ENCODE assay signal across 8 mouse cellular contexts in genomic region chr19:32387403-32388190, GRCm38 (mm10). TPM values are rescaled to one million over a fixed set of nuclear protein-coding genes. Genes with fewer than 3 reads are reported as not detected.
DNase-seq lines count a peak whose midpoint lies in the region; ATAC-seq and TF ChIP-seq lines count a peak whose summit lies in the region.

No protein-coding gene starts in this region.

- H3K4me3 ChIP-seq in forebrain, embryonic 12.5 days (replicated peaks) = peak overlapping the region; percentile 76
- H3K4me3 ChIP-seq in lung, embryonic 14.5 days (ENCODE audit: low read depth, low read length) = peak overlapping the region; percentile 81

- intact Hi-C loops in heart, postnatal 14 days (cut with DNase I) = loop anchor here (2.0 to 5.0 kb wide), 8 partner anchors 41 to 355 kb away; partner anchors contain the start of gene Asah2

- no peaks in the 10 kb centered on the region for H3K9me3 ChIP-seq in forebrain, embryonic 12.5 days
- H3K9me3 ChIP-seq in lung, embryonic 14.5 days (ENCODE audit: low read depth, low read length) = no peaks in the 10 kb centered on the region

- peak overlapping the region; percentile 93 for H3K27ac ChIP-seq in forebrain, embryonic 12.5 days
- H3K27ac ChIP-seq in lung, embryonic 14.5 days (ENCODE audit: low read depth) = peak overlapping the region; percentile 88

- peak; percentile 46 for TF ChIP-seq CTCF in lung, embryonic 14.5 days (IDR thresholded peaks at IDR 0.05; ENCODE audit: low read depth)

- H3K36me3 ChIP-seq in forebrain, embryonic 12.5 days (replicated peaks) = no peaks in the 10 kb centered on the region
- no peaks in the 10 kb centered on the region for H3K36me3 ChIP-seq in lung, embryonic 14.5 days (ENCODE audit: insufficient read depth)

- DNase-seq in MN1 (ENCODE audit: low spot score) = peak; percentile 65
- DNase-seq in brain, adult 2 months (ENCODE audit: low read depth, low spot score) = peak; percentile 64
- DNase-seq in heart, postnatal 14 days = peak; percentile 68
- peak; percentile 52 to 76 for DNase-seq in kidney, postnatal 36 days
- DNase-seq in lung, embryonic 14.5 days = peak; percentile 57
- peak; percentile 37 for DNase-seq in ovary, postnatal 14 days (ENCODE audit: low spot score)
- DNase-seq in yolk sac, embryonic 10.5 days (ENCODE audit: low spot score) = peak; percentile 36

- WGBS in forebrain, embryonic 12.5 days = under 1% methylated on average over 67 of the region's 74 CpGs
- under 1% methylated on average over 67 of the region's 74 CpGs for WGBS in lung, embryonic 14.5 days

- H3K4me2 ChIP-seq in forebrain, embryonic 12.5 days = peak overlapping the region; percentile 88
- H3K4me2 ChIP-seq in lung, embryonic 14.5 days = peak overlapping the region; percentile 92

- H3K9ac ChIP-seq in forebrain, embryonic 12.5 days = peak overlapping the region; percentile 81
- H3K9ac ChIP-seq in lung, embryonic 14.5 days = peak overlapping the region; percentile 80

- peaks cover 4% of the 10 kb centered on the region; the same call in 1 of the 2 replicates for H3K27me3 ChIP-seq in forebrain, embryonic 12.5 days
- no peaks in the 10 kb centered on the region for H3K27me3 ChIP-seq in lung, embryonic 14.5 days (ENCODE audit: insufficient read depth, low read length)

- peaks cover 19% of the 10 kb centered on the region for H3K4me1 ChIP-seq in forebrain, embryonic 12.5 days
- peaks cover 21% of the 10 kb centered on the region for H3K4me1 ChIP-seq in lung, embryonic 14.5 days (ENCODE audit: insufficient read depth)

- peak; percentile 48 for ATAC-seq in forebrain, embryonic 12.5 days (ENCODE audit: low FRiP score)
- ATAC-seq in lung, embryonic 14.5 days (ENCODE audit: insufficient read depth) = peak; percentile 22

RNA-seq across cellular contexts. Expression of gene Sgms1, which starts 1.9 kb away (rescaled TPM):
- polyA plus RNA-seq in forebrain, embryonic 12.5 days (2016; fragmentation: Nextera tagmentation; extraction: Ambion mirVana) = 12.3 and 13.8 TPM in 2 replicates
- total RNA-seq in heart, postnatal 14 days (2021) = 10 to 100 TPM; 75.1 to 77.5 TPM
- polyA plus RNA-seq in lung, embryonic 14.5 days (2014; fragmentation: Nextera tagmentation; extraction: Ambion mirVana) = 49.7 and 50.2 TPM in 2 replicates

Comparison
In these comparisons a context has a peak if more than half of its experiments do, and no peak if none do; other contexts are left out.
1. Peak in every context shown above with its lines: DNase-seq, ATAC-seq, H3K4me3 ChIP-seq and H3K27ac ChIP-seq.